Mouse (Mus musculus): ENCODE results near the gene Lcn10. TPM values are rescaled to one million over a fixed set of nuclear protein-coding genes. Genes with fewer than 3 reads are reported as not detected.

Lcn10 gene
- total and polyA plus RNA-seq, 3 experiments, result not detected

GRCm38 (mm10) chr2:25656691-25657090 lies 25.8 kb upstream of the Lcn10 start:
- Histone ChIP-seq H3K36me3 (replicated peaks) (no peaks in the 10 kb centered on the region), H3K9me3 (replicated peaks) (no peaks in the 10 kb centered on the region), H3K27me3 (ENCODE audit: insufficient read depth, low read length) (peaks cover 23% of the 10 kb centered on the region), H3K4me1 (ENCODE audit: insufficient read depth, low read depth, low read length) (no peaks in the 10 kb centered on the region), H3K4me3 (ENCODE audit: low read depth, low read length) (no peak overlapping the region)
- ATAC-seq (ENCODE audit: extremely low read depth, insufficient number of reproducible peaks, low FRiP score, poor library complexity, severe bottlenecking), result no peak
- no peak for DNase-seq (ENCODE audit: low spot score)
- TF ChIP-seq CTCF (IDR thresholded peaks at IDR 0.05; ENCODE audit: low read depth, low read length) (no peak), TAL1 (conservative IDR thresholded peaks at IDR 0.05; ENCODE audit: low read depth, low read length) (no peak), GATA2 (IDR thresholded peaks at IDR 0.05; ENCODE audit: borderline replicate concordance, low read depth, low read length) (no peak), POLR2AphosphoS5 (IDR thresholded peaks at IDR 0.05; ENCODE audit: insufficient replicate concordance, low read depth, low read length) (no peak), GATA1 (IDR thresholded peaks at IDR 0.05; ENCODE audit: borderline replicate concordance, low read length) (no peak)

GRCm38 (mm10) chr2:25657246-25657645 lies 25.3 kb upstream of the Lcn10 start:
- Histone ChIP-seq H3K4me3 (ENCODE audit: low read depth, low read length) (no peak overlapping the region), H3K36me3 (replicated peaks) (no peaks in the 10 kb centered on the region), H3K4me1 (ENCODE audit: insufficient read depth, low read depth, low read length) (no peaks in the 10 kb centered on the region), H3K9me3 (replicated peaks) (no peaks in the 10 kb centered on the region), H3K27me3 (ENCODE audit: insufficient read depth, low read length) (peaks cover 23% of the 10 kb centered on the region)
- TF ChIP-seq POLR2AphosphoS5 (IDR thresholded peaks at IDR 0.05; ENCODE audit: insufficient replicate concordance, low read depth, low read length) (no peak), GATA2 (IDR thresholded peaks at IDR 0.05; ENCODE audit: borderline replicate concordance, low read depth, low read length) (no peak), TAL1 (conservative IDR thresholded peaks at IDR 0.05; ENCODE audit: low read depth, low read length) (no peak), GATA1 (IDR thresholded peaks at IDR 0.05; ENCODE audit: borderline replicate concordance, low read length) (no peak), CTCF (IDR thresholded peaks at IDR 0.05; ENCODE audit: low read depth, low read length) (no peak)
- ATAC-seq (ENCODE audit: extremely low read depth, insufficient number of reproducible peaks, low FRiP score, poor library complexity, severe bottlenecking), result no peak
- no peak for DNase-seq (ENCODE audit: low spot score)

GRCm38 (mm10) chr2:25657652-25658051 lies 24.9 kb upstream of the Lcn10 start, which contains the start of gene Lcn5:
Gene Lcn5, plus strand, starts transcription at chr2:25657952.
- no peak for DNase-seq (ENCODE audit: low spot score)
- Histone ChIP-seq H3K9me3 (replicated peaks) (no peaks in the 10 kb centered on the region), H3K36me3 (replicated peaks) (no peaks in the 10 kb centered on the region), H3K4me1 (ENCODE audit: insufficient read depth, low read depth, low read length) (no peaks in the 10 kb centered on the region), H3K4me3 (ENCODE audit: low read depth, low read length) (no peak within 1 kb of the TSS), H3K27me3 (ENCODE audit: insufficient read depth, low read length) (peaks cover 23% of the 10 kb centered on the region)
- TF ChIP-seq POLR2AphosphoS5 (IDR thresholded peaks at IDR 0.05; ENCODE audit: insufficient replicate concordance, low read depth, low read length) (no peak), CTCF (IDR thresholded peaks at IDR 0.05; ENCODE audit: low read depth, low read length) (no peak), TAL1 (conservative IDR thresholded peaks at IDR 0.05; ENCODE audit: low read depth, low read length) (no peak), GATA2 (IDR thresholded peaks at IDR 0.05; ENCODE audit: borderline replicate concordance, low read depth, low read length) (no peak), GATA1 (IDR thresholded peaks at IDR 0.05; ENCODE audit: borderline replicate concordance, low read length) (no peak)
- no peak for ATAC-seq (ENCODE audit: extremely low read depth, insufficient number of reproducible peaks, low FRiP score, poor library complexity, severe bottlenecking)

- TF ChIP-seq CTCF (IDR thresholded peaks at IDR 0.05; ENCODE audit: low read depth, low read length) (no peak), POLR2AphosphoS5 (IDR thresholded peaks at IDR 0.05; ENCODE audit: insufficient replicate concordance, low read depth, low read length) (no peak), GATA2 (IDR thresholded peaks at IDR 0.05; ENCODE audit: borderline replicate concordance, low read depth, low read length) (no peak), GATA1 (IDR thresholded peaks at IDR 0.05; ENCODE audit: borderline replicate concordance, low read length) (no peak), TAL1 (conservative IDR thresholded peaks at IDR 0.05; ENCODE audit: low read depth, low read length) (no peak)
- H3K4me1 ChIP-seq (ENCODE audit: insufficient read depth, low read depth, low read length), result no peaks in the 10 kb centered on the region
- no peak overlapping the region for H3K4me3 ChIP-seq (ENCODE audit: low read depth, low read length)
- ATAC-seq (ENCODE audit: extremely low read depth, insufficient number of reproducible peaks, low FRiP score, poor library complexity, severe bottlenecking) (no peak), DNase-seq (ENCODE audit: low spot score) (no peak)
- H3K27me3 ChIP-seq (ENCODE audit: insufficient read depth, low read length), result peaks cover 5% of the 10 kb centered on the region
- no peaks in the 10 kb centered on the region for H3K36me3 ChIP-seq (replicated peaks)
- H3K9me3 ChIP-seq (replicated peaks), result no peaks in the 10 kb centered on the region
Observed at GRCm38 (mm10) chr2:25660279-25660678, 22.2 kb upstream of the Lcn10 start.

GRCm38 (mm10) chr2:25661245-25661970 lies 21.1 kb upstream of the Lcn10 start:
- H3K36me3 ChIP-seq (replicated peaks), result no peaks in the 10 kb centered on the region
- H3K9me3 ChIP-seq (replicated peaks), result no peaks in the 10 kb centered on the region
- H3K27me3 ChIP-seq (ENCODE audit: insufficient read depth, low read length), result no peaks in the 10 kb centered on the region
- DNase-seq (ENCODE audit: low spot score), result no peak
- TF ChIP-seq POLR2AphosphoS5 (IDR thresholded peaks at IDR 0.05; ENCODE audit: insufficient replicate concordance, low read depth, low read length) (no peak), GATA1 (IDR thresholded peaks at IDR 0.05; ENCODE audit: borderline replicate concordance, low read length) (no peak), GATA2 (IDR thresholded peaks at IDR 0.05; ENCODE audit: borderline replicate concordance, low read depth, low read length) (no peak), CTCF (IDR thresholded peaks at IDR 0.05; ENCODE audit: low read depth, low read length) (no peak), TAL1 (conservative IDR thresholded peaks at IDR 0.05; ENCODE audit: low read depth, low read length) (no peak)
- H3K4me3 ChIP-seq (ENCODE audit: low read depth, low read length), result no peak overlapping the region
- no peak for ATAC-seq (ENCODE audit: extremely low read depth, insufficient number of reproducible peaks, low FRiP score, poor library complexity, severe bottlenecking)
- no peaks in the 10 kb centered on the region for H3K4me1 ChIP-seq (ENCODE audit: insufficient read depth, low read depth, low read length)

GRCm38 (mm10) chr2:25663511-25663910 lies 19.0 kb upstream of the Lcn10 start:
- H3K4me1 ChIP-seq (ENCODE audit: insufficient read depth, low read depth, low read length), result no peaks in the 10 kb centered on the region
- H3K9me3 ChIP-seq (replicated peaks), result no peaks in the 10 kb centered on the region
- no peak overlapping the region for H3K4me3 ChIP-seq (ENCODE audit: low read depth, low read length)
- DNase-seq (ENCODE audit: low spot score) (no peak), ATAC-seq (ENCODE audit: extremely low read depth, insufficient number of reproducible peaks, low FRiP score, poor library complexity, severe bottlenecking) (no peak)
- no peaks in the 10 kb centered on the region for H3K36me3 ChIP-seq (replicated peaks)
- 0 out of 2 replicates have a peak, but pooled peaks cover 2% of the 10 kb centered on the region for H3K27me3 ChIP-seq (ENCODE audit: insufficient read depth, low read length)
- peak; percentile 33; the same call in 1 of the 2 replicates for TF ChIP-seq CTCF (IDR thresholded peaks at IDR 0.05; ENCODE audit: low read depth, low read length)
- TF ChIP-seq GATA2 (IDR thresholded peaks at IDR 0.05; ENCODE audit: borderline replicate concordance, low read depth, low read length), result no peak
- TF ChIP-seq TAL1 (conservative IDR thresholded peaks at IDR 0.05; ENCODE audit: low read depth, low read length), result no peak

All from G1E (cell line).